Mouse (Mus musculus) cerebral cortex, adult 2 months (tissue): ENCODE data around the gene Rhbdf1.

ENCODE experiments used
- WGBS: fragments of 180-500 bp; shearing (Covaris S2); methylation state at CpG from one replicate; pipeline ENCODE4 v1.1.7; 2018; 5-methylcytosine and 5-hydroxymethylcytosine counted together

Gene Rhbdf1

DNA sequence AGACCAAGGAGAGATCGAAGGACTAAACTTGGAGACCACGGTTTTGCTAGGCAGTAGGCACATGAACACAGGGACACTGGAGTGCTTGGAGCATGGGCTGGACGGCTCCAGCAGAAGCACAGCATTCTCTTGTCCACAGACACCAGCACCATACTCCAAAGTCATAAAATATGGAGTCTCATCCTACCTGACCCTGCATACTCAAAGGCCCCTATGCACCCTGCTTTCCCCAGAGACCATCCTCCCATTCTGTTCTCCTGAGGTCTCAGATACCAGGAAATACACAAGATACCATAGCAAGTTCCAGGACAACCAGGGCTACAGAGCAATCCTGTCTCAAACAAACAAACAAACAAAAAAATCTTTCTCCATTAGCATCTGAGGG, 15.3 kb upstream of the Rhbdf1 start:
- 71% methylated on average over 3 of the region's 3 CpGs for WGBS

DNA sequence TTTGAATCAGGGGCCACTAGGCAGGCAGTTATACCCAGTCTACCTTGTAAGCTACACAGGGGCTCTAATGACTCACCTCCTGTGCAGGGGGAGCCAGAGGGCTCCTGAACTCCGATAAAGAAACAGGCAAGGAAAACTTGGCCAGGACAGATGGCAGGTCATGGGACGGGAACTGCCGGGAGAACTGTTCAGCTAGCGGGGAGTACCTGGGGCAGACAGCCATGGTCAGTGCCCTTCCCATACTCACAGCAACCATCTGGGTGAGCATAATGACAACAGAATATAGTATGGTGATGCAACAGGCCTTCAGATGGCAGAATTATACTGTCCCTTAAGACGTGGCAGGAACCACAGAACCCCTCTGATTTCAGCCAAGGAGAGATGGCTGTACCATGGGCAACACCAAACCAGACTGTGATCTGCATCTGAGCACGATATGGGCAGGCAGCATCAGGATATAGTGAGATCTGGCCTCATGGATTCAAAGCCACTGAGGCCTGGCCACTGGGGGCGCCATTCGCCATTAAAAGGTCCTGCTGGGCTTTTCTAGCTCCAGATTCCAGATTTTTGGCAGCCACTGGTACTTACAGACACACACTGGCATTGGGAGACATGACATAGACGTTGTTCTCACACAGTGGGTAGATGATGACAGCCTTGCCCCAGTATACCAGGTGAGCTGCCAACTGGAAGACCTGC, 14.8 kb upstream of the Rhbdf1 start:
- 50% methylated on average over 9 of the region's 9 CpGs for WGBS

DNA sequence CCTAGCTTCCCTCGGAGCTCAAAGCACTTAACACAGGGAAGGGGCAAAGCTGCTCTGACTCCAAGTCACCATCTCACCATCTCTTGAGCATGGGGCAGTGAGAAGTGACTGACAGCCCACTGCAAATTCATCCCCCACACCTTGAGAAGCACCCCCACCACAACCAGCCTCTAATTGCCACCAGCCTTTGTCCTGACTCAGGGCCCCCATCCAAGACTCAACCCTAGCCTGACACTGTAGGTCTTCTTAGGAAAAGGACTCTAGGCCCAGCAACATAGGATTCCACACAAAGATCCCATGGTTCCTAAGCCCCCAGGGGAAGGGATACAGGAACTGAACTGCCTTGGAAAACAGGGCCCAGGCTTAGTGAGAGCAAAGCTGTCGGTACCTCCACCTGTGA, 14.0 kb upstream of the Rhbdf1 start:
- WGBS, result 50% methylated on average over 2 of the region's 2 CpGs

DNA sequence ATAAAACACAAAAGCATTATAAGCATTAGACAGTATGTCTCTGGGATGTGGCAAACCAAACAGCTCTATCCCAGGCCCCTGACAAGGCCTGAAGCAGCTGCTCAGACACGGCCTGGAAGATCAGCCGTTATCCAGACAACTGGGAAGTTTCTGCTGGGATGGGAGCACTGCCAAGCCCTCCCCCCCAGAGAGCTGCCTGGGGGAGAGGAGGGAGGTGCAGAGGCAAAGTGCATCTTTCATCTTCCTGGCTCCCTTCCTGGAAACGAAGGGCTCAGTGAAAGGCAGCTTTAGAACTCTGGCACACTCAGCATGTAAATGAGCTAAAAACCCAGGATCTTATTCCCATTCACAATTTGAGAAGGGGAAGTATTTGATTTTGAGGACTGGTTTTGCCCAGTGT, 13.5 kb upstream of the Rhbdf1 start:
- WGBS, result 11% methylated on average over 3 of the region's 3 CpGs

DNA sequence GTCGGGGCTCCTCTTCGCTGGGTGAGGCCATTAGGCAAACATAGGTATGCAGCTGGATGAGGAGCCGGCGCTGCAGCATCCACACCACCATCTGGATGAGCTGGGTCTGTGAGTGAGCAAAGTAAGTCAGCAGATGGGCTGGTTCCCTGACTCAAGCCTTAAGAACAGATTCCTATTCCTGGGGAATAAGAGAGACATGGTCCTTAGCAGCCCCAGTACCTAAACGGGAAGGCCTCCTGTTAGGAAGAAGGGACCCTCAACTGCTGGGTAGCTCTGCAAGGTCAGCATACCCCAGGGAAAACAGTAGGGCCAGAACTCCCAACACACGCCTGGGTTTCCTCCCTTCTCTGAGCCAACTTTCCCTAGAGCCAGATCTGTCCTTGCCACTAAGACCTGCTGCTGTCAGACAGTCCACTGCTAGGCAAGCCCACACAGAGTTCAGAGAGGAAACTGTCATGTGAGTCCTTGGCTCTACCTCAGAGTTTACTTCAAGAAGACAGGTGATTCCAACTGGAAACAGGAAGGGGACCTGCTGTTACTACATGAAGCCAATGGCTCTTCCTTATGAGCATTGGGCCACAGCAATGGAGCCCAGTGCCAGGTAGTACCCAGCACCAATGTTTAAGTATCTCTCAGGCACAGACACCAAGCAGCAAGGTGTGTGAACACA, 12.9 kb upstream of the Rhbdf1 start:
- 73% methylated on average over 6 of the region's 6 CpGs for WGBS

DNA sequence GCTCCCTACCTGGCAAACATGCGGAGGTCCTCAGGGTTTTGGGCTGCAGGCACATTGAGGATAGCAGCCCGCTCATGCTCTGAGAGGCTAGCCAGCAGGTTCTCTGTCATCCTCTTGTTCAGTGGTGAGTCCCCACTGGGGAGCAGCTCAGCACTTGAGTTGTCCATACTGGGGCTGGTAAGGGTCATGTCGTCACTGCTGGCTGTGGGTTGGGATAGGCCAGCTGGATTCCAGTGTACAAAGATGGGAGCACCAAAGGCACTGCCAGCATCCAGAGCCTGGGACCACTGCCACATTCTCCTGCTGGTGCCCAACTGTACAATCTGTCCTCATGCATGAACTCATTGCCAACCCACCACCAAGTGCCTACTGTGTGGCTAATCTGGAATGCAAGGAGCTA, 11.8 kb upstream of the Rhbdf1 start:
- 71% methylated on average over 3 of the region's 3 CpGs for WGBS

DNA sequence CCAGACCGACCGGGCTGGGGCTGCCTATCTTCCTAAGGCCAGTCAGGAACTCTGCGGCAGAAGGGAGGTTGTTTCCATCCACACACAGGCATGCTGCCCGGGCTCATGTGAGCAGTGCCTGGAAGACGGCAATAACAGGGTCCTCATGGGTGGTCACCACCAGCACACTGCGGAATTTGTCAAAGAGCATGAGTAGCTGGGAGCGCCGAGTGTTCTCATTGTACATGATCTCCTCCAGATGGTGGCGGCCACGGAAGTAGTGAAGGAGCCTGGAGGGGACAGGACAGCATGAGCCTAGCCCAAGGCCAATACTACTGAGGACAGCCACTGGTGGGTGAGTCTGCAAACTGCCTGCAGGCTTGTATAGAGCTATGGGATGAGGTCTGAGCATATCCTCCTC, 10.7 kb upstream of the Rhbdf1 start:
- 76% methylated on average over 10 of the region's 10 CpGs for WGBS

DNA sequence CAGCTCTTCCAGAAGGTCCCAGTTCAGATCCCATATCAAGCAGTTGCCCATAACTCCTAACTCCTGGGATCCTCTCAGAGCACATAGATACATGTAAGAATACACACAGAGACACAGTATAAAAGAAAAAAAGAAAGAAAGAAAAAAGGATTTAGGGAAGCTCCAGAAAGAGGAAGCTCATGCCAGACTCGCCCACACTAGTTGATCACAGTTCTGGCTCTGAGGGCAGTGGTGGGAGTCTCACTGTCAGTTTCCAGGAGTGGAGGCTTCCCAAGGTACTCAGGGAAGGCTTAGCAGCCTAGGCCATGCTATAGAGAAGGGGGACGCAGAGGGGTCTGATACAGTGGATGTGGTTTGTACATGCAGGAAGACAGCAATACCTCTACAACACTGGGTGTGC, 9.0 kb upstream of the Rhbdf1 start:
- WGBS, result 62% methylated on average over 2 of the region's 2 CpGs

DNA sequence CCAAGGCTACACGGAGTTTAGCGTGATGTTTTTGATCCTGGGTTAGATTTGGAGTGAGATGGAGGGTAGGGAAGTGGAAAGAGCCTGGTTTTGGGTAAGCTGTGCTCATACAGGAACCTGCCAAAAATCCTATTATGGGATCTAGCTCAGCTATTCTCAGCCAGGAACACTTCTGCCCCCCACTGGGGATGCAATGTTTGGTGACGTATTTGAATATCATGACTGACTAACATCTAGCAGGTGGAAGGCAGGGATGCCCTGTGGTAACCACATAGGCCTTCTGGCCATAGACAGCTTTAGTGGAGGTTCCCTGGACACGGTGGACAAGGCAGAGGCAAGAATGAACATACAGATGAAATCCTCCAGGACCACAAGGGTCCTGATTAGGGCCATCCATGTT, 8.1 kb upstream of the Rhbdf1 start:
- 39% methylated on average over 4 of the region's 4 CpGs for WGBS

DNA sequence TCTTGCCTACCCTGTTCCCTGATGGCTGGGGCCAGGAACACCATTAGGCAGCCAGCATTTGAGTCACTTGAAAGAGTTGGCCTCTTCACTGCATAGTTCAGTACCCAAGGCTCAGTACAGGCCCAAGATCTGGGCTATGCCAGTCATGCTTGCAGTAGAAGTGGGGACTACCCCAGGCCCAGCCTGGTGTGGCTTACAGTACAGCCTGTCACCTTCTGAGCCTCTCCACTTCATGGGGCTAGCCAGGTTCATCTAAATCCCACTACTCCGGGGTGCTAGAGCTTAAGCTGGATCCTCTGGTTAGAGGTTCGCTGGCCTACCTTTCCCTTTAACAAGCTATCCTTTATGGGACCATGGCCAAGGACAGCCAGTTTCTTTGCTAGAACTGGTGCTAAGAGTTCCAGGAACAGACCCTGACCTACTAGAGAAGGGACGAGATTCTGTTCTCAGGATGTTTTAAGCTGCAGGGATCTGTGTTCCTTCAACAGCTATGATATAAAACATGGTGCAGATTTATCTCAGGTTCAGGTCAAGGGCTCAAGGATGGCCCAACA, 6.3 kb upstream of the Rhbdf1 start:
- WGBS, result 80% methylated on average over 3 of the region's 3 CpGs

DNA sequence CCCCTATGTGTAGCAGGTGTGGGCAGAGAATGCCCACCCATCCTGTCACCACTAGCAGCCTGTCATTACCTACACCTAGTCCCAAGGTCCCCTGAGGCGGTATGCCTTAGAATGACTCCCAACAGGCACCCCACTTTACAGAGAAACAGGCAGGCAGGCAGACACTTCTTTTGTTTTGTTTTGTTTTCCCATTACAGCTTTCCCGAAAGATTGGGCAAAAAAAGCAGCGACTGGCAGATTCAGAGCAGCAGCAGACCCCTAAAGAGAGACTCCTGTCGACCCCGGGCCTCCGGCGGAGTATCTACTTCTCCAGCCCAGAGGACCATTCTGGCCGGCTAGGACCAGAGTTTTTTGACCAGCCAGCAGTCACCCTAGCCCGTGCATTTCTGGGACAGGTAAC, 5.5 kb upstream of the Rhbdf1 start:
- WGBS, result 85% methylated on average over 9 of the region's 9 CpGs

DNA sequence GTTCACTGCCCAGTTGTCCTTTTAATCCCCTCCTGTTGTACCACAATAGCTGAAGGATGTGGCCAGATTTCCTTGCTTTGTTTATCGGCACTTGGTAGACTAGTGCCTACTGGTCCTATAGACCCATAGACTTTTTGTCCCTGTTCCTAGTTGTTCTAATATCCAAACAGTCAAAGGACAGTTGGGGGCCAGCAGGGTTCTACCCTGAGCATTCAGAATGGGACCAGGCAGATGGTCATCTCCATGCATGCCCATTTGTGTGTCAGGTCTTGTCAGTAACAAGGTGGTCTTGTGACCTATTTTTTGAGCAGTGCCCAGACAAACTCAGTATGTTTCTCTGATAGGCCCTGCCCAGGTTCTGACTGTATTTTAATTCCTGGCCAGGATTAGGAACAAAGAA, 4.9 kb upstream of the Rhbdf1 start:
- 23% methylated on average over 1 of the region's 1 CpGs for WGBS

DNA sequence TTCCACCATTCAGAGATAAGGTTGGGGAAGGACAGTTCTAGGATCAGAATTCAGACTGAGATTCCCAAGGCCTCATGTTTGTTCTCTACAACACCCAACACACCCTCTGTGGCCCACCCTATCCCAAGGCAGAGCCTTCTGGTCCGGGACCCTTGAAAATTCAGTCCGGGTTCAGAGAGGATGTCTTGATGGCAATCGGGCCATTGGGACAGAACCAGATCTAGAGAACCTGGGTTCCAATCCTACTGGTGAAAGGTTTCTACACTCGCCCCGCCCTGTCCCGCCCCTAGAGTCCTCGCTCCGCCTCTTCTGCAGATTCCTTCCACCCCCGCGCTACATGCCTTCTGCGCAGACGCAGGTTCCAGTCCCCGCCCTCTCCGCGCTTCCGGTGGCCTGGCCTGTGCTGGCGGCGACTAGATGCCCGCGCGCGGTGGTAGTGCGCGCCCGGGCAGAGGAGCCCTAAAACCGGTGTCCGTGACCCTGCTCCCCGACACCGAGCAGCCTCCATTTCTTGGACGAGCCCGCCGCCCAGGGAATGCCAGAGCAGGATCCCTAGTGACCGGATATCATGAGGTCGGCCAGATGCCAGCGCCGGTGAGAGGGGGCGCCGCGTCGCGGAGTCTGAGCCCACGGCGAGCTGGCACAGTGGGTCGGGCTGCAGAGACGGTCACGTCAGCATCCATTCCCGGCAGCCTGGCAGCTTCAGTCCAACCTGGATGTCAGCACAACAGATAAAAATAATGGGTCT, 4.2 kb upstream of the Rhbdf1 start, which contains the start of gene Mpg:
Gene Mpg (plus strand): TSS at position 382 of the 748 bp plus-strand sequence.
- WGBS, result 4% methylated on average over 47 of the region's 47 CpGs

DNA sequence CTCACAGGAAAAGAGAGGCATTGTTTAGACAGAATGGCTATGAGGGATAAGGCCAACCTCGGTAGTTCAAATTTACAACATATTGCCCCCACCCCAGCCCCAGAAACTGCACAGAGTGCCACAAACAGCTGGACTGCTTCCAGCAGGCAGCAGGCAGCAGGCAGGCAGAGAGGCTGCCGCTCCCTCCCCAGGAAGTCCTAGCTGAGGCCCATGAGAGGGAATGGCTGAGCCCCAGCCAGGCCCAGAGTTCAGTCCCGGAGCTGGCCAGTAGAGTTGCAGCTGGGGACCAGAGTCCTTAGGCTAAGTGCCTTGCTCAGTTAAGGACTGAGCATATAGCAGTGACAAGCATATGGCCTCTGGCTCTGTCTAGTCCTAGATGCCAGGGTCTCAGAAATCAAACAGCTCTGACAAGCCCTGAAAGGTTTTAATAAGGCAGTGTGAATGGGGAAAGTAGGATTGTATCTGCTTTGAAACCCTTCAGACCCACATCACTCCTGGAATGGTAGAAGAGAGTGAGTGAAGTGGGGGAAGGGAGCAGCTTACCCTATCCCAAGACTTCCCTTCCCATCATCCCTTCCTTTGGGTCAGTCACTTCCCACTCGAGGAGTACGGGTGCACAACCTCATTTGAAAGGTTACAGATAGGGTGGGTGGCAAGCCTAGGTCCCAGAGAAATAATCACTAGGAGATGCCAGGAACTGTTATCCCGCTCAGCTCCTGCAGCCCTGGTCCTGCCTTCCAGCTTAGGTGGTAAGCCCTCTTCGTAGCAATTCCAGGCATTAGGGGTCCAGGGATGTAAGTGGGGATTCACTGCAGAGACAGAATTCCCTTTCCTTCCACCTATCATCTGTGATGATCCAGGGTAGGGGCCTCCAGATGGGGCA, 3.4 kb upstream of the Rhbdf1 start:
- 54% methylated on average over 7 of the region's 7 CpGs for WGBS

DNA sequence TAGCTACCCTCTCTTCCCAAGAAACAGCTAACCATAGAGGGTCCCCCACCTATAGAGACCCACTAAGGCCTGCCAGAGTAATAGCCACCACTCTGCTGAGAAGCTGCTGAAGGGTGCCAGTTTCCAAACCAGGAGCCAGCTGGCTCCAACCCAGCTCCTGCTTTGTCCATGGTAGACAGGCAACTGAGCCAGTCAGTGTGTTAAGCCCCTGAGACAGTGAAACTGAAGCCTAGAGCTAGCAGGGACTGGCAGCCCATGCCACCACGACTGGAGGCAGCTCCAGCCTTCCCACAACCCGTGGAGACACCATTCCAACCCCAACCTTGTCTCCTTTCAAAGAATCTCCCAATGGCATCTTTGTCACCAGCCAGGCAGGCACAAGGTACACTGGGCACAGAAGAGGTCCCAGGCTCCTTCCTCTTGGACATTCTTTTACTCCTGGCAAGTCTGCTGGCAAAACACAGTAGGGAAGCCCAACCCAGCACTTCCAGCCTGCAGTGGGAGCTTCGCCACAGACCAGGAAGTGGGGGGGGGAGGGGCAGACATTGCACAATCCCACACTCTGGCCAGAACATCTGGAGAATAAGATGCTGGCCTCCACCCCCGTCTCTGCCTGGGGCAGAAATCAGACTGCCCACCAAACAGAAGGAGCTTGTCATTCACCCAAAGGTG, 2.5 kb upstream of the Rhbdf1 start:
- 30% methylated on average over 4 of the region's 4 CpGs for WGBS

DNA sequence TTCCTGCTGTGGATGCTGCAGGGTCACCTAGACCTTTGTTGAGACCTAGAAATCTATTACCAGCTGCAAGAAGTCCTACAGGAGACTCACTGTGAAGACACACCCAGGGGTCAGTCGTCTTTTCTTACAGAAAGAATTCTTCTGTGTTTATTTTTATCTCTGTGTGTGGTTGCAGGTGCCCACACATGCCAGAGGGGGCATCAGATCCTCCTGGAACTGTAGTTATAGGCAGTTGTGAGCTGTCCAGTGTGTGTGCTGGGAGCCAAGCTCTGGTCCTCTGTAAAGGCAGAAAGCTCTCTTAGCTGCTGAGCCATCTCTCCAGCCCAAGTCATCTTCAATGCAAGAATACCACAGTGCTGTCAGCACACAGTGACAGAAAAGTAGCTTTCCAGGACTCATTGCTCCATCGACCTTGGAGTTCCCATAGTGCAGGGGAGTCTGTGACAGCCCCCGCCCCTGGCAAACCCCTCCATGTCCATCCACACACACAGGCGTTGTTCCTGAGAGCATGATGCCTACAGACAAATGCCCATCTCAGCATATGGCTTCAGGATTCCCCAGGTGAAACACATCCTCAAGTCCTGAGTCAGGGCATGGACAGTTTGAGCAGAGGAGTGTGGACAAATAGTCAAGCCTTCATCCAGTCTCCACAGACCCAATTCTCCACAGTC, 1.3 kb upstream of the Rhbdf1 start:
- 80% methylated on average over 4 of the region's 4 CpGs for WGBS

DNA sequence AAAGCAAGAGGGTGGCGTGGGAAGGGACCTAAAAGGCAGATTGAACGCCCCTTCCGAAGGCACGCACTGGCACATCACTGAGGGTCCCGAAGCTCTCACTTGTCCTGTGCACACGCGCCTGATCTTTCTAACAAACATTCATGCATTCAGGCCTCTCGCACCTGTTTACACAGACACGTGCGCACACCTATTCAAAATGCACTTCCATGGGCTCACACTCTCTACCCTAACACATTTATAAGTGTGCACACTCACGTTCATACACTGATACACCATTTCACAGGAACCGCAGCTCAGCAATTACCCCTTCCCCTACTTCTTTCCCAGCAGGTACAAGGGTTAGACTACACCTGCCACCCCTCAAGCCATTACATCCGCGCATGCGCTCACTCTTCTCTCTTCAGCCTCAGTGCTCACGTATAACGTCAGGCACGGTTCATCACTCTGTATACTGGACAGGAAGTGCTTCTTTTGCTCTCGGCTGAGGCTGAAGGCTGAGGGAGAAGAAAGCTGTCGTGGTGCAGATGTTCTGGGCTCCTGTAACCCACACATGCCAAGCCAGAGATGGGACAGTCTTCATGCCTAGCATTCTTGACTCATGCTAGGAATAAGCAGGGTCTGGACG, 582 bp upstream of the Rhbdf1 start:
- WGBS, result 19% methylated on average over 21 of the region's 21 CpGs

DNA sequence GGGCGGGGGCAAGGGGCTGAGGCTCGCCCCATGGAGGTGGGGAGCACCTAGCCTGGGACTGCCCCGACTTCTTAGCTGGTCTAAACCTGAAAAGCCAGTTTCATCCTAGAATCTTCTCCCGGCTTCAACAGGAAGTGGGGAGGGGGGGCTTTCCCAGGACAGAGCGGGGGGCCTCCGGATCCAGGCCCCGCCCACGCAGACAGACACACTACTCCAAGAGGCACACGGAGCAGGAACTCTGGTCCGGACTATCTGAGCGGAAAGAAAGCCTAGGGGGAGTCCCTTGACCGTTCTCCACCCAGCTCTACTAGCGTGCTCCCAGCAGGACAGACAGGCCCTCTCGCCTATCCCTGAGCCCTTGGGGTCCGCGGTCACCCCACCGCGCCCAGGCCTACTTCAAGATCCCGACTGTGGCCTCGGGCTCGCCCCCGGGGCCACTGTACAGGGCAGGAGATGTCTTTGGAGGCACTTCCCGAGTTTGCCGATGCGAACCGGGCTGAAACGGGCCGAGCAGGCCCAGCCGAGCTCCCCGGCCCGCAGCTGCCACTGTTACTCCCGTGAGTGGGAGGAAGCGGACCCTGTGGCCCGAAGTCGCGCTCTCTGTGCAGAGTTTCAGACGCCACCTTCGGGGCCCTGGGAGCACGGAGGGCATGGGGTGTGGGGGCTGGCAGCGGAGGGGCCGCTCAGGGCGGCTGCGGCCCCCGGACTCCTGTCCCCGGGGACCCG, 712 bp downstream of the Rhbdf1 start:
- 4% methylated on average over 46 of the region's 46 CpGs for WGBS

DNA sequence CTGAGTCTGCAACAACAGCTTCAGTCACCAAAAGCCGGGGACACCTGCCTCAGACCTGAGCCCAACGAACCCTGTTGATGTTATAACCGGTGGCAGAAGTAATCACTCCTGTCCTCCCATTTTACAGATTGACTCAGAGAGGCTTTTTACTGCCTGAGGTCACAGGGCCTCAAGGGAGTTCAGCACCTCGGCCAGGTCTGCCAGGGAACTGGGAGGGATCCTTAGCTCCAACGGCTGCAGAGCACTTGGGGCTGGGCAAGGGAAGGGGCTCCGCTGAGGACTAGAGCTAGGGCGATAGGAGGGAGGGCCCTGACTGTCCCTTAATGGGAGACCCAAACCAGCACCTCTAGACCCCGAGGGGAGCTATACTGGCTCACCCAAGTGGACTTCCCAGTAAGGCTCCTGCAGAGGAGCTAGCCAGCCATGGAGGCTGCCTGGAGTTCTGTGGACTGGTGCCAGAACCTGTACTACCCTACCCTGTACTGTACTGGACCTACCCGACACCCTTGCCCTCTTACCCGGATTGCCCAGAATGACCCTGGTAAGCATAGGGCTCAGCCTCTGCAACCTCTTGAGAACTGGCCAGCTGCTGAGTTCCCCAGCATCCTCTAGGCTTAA, 1.4 kb downstream of the Rhbdf1 start:
- whole genome bisulfite sequencing, result 68% methylated on average over 10 of the region's 10 CpGs
